Comparison of ENCODE assay signal across 7 mouse cellular contexts in the genomic region with DNA sequence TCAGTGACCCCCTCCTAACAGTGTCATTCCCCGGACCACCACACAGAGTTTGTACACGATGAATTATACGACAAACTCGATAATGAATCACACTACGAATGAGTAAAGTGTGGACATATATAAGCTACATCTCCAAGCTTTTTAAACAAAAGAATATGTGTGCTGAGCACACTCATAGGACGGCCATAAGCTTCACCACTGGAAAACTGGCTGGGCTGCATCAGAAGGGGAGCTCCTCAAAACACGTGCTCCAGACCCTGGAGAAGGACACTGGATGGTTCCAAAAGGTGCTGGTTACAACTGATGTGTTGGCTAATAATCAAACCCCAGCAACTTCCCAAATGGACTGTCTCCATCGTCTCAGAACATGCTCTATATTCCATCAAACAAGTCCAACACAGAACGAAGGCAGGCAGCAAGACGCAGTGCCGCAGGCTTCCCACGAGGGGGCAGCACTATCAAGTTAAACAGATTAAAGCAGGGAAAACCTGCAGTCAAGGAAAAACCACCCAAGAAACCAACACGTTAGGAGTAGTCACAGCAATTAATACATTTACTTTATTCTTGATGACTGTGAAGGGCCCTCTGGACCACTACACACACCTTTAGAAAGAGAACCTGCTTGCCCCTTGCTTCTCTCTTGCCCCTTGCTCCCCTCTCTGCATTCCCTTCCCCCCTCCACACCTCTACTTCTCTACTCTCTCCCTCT. TPM values are rescaled to one million over a fixed set of nuclear protein-coding genes. Genes with fewer than 3 reads are reported as not detected.
DNase-seq lines count a peak whose midpoint lies in the region; ATAC-seq and TF ChIP-seq lines count a peak whose summit lies in the region.

No protein-coding gene starts in this region.

- no peaks in the 10 kb centered on the region for H3K27me3 ChIP-seq in forebrain, postnatal 0 days (ENCODE audit: insufficient read depth, low read length)
- no peaks in the 10 kb centered on the region for H3K27me3 ChIP-seq in midbrain, embryonic 13.5 days

- no peak overlapping the region for H3K4me2 ChIP-seq in forebrain, postnatal 0 days (ENCODE audit: low read depth)
- H3K4me2 ChIP-seq in midbrain, embryonic 13.5 days (replicated peaks): no peak overlapping the region

- intact Hi-C loops in left cerebral cortex, postnatal 36 days (cut with DNase I): loop anchor here (1.0 to 5.0 kb wide), 3 partner anchors 169 to 657 kb away; no protein-coding TSS in a partner anchor

- H3K27ac ChIP-seq in forebrain, postnatal 0 days (ENCODE audit: low read depth, low read length): no peak overlapping the region
- no peak overlapping the region for H3K27ac ChIP-seq in midbrain, embryonic 13.5 days

- H3K9me3 ChIP-seq in forebrain, postnatal 0 days (ENCODE audit: low read length): no peaks in the 10 kb centered on the region
- no peaks in the 10 kb centered on the region for H3K9me3 ChIP-seq in midbrain, embryonic 13.5 days

- TF ChIP-seq CTCF in forebrain, postnatal 0 days (IDR thresholded peaks at IDR 0.05; ENCODE audit: low read depth): peak; percentile 95

- H3K4me1 ChIP-seq in forebrain, postnatal 0 days (ENCODE audit: insufficient read depth): no peaks in the 10 kb centered on the region
- no peaks in the 10 kb centered on the region for H3K4me1 ChIP-seq in midbrain, embryonic 13.5 days (replicated peaks)

- 55% methylated on average over 13 of the region's 13 CpGs for WGBS in forebrain, postnatal 0 days
- 58% methylated on average over 13 of the region's 13 CpGs for WGBS in midbrain, embryonic 13.5 days

- H3K36me3 ChIP-seq in forebrain, postnatal 0 days (ENCODE audit: insufficient read depth): peaks cover 8% of the 10 kb centered on the region
- H3K36me3 ChIP-seq in midbrain, embryonic 13.5 days: peaks cover 11% of the 10 kb centered on the region; the same call in 1 of the 2 replicates

- H3K4me3 ChIP-seq in forebrain, postnatal 0 days (ENCODE audit: low read depth, low read length): no peak overlapping the region
- no peak overlapping the region for H3K4me3 ChIP-seq in midbrain, embryonic 13.5 days (replicated peaks)

- H3K9ac ChIP-seq in forebrain, postnatal 0 days: no peak overlapping the region
- H3K9ac ChIP-seq in midbrain, embryonic 13.5 days (replicated peaks): no peak overlapping the region

- DNase-seq in R1 (ENCODE audit: low read depth, low spot score): peak; percentile 62
- peak; percentile 37 for DNase-seq in cerebellum, adult 11-12 months
- DNase-seq in forebrain, postnatal 0 days: peak; percentile 93
- DNase-seq in left cerebral cortex, postnatal 36 days (ENCODE audit: low spot score in 2 of 2): peak; percentile 65 to 78
- peak; percentile 52 to 78 for DNase-seq in spleen, adult 18-20 months

- ATAC-seq in forebrain, postnatal 0 days: peak; percentile 77
- peak; percentile 65 for ATAC-seq in inflammation-experienced regulatory T-cells, adult 6 months
- ATAC-seq in midbrain, embryonic 13.5 days: peak; percentile 55

RNA-seq across cellular contexts. Expression of a gene that starts 30.5 kb away (rescaled TPM):
- total RNA-seq in forebrain, postnatal 0 days (2014; rRNA removed): 49.7 and 50.2 TPM in 2 replicates
- polyA plus RNA-seq in forebrain, postnatal 0 days (2015; fragmentation: Nextera tagmentation; extraction: Ambion mirVana): 73.9 and 98.9 TPM in 2 replicates
- 100 to 1,000 TPM in 2 of 3 experiments, 10 to 100 TPM in 1; 87.6 to 140 (median 107) TPM for polyA plus RNA-seq in inflammation-experienced regulatory T-cells, adult 6 months (2017; shearing (Covaris generic))
- total RNA-seq in left cerebral cortex, postnatal 36 days (2021): 10 to 100 TPM; 86.8 to 88.0 TPM
- polyA plus RNA-seq in midbrain, embryonic 13.5 days (2015; fragmentation: Nextera tagmentation; extraction: Ambion mirVana): 38.1 and 41.8 TPM in 2 replicates

RNA-seq across cellular contexts. Expression of a gene that starts 37.5 kb away (rescaled TPM):
- 1.1 TPM in 2 replicates for total RNA-seq in forebrain, postnatal 0 days (2014; rRNA removed)
- polyA plus RNA-seq in forebrain, postnatal 0 days (2015; fragmentation: Nextera tagmentation; extraction: Ambion mirVana): 0.31 and 0.34 TPM in 2 replicates
- polyA plus RNA-seq in inflammation-experienced regulatory T-cells, adult 6 months (2017; shearing (Covaris generic)): under 1 TPM in 2 of 3 experiments, not detected in 1; 0.36 to 0.47 TPM
- total RNA-seq in left cerebral cortex, postnatal 36 days (2021): 1 to 10 TPM in 1 of 2 experiments, under 1 TPM in 1; 0.69 to 1.2 TPM
- polyA plus RNA-seq in midbrain, embryonic 13.5 days (2015; fragmentation: Nextera tagmentation; extraction: Ambion mirVana): 0.41 TPM in 1 of 2 replicates, not detected in the other

Comparison
In these comparisons a context has a peak if more than half of its experiments do, and no peak if none do; other contexts are left out.
1. DNase-seq: peak in every context shown above with its lines; median percentile 93 in forebrain, postnatal 0 days; 72 in left cerebral cortex, postnatal 36 days; 65 in spleen, adult 18-20 months; 62 in R1; 37 in cerebellum, adult 11-12 months.